Mouse (Mus musculus) stomach, embryonic 16.5 days (tissue): ENCODE results near the gene Fbxo4. TPM values are rescaled to one million over a fixed set of nuclear protein-coding genes. Genes with fewer than 3 reads are reported as not detected.

ENCODE experiments used
- ATAC-seq: fragments of 200-750 bp; cut with Nextera tagmentation; 2 replicates; pipeline ENCODE4 v1.8.0; 2017; ENCODE audit warnings: moderate number of reproducible peaks, moderate TSS enrichment; ENCODE audit not compliant: insufficient read depth, low FRiP score
- H3K27ac ChIP-seq: fragments of 300-500 bp; sonication (generic); 2 replicates; pipeline ENCODE4 v1.5.1; 2014; ENCODE audit warnings: low read length
- H3K27me3 ChIP-seq: fragments of 300-500 bp; sonication (generic); 2 replicates; pipeline ENCODE4 v1.6.1; 2014; ENCODE audit warnings: low read length, control low read depth, mixed read lengths; ENCODE audit not compliant: control insufficient read depth, insufficient read depth
- H3K36me3 ChIP-seq: fragments of 300-500 bp; sonication (generic); 2 replicates; pipeline ENCODE4 v1.6.1; 2014; ENCODE audit warnings: low read length; ENCODE audit not compliant: control insufficient read depth, insufficient read depth
- H3K4me1 ChIP-seq: fragments of 300-500 bp; sonication (generic); 2 replicates; pipeline ENCODE4 v1.6.1; 2014; ENCODE audit warnings: low read length, control low read depth, mixed read lengths; ENCODE audit not compliant: control insufficient read depth, insufficient read depth
- H3K4me2 ChIP-seq: fragments of 300-500 bp; sonication (generic); 2 replicates; pipeline ENCODE4 v1.6.1; 2014; ENCODE audit warnings: low read depth, low read length, mixed read lengths
- H3K4me3 ChIP-seq: fragments of 300-500 bp; sonication (generic); replicated peaks from 2 replicates; pipeline ENCODE4 v1.5.1; 2014; ENCODE audit warnings: mild to moderate bottlenecking, low read length
- H3K9ac ChIP-seq: fragments of 300-500 bp; sonication (generic); 2 replicates; pipeline ENCODE4 v1.6.1; 2014; ENCODE audit warnings: low read length
- H3K9me3 ChIP-seq: fragments of 300-500 bp; sonication (generic); replicated peaks from 2 replicates; pipeline ENCODE4 v1.6.1; 2016; ENCODE audit warnings: low read length, control low read depth; ENCODE audit not compliant: control insufficient read depth
- WGBS: fragments of 180-500 bp; shearing (Covaris S2); extraction: QIAGEN DNeasy Blood & Tissue Kit; methylation state at CpG from one replicate; pipeline ENCODE4 v1.1.7; 2014; 5-methylcytosine and 5-hydroxymethylcytosine counted together
- polyA plus RNA-seq: library from polyadenylated mRNA; unstranded; fragments of >200 nt; fragmentation: Nextera tagmentation; extraction: Ambion mirVana; gene quantifications from 2 replicates; pipeline ENCODE4 v1.2.1, GENCODE M21; 2015

The Fbxo4 gene
- polyA plus RNA-seq: 11.7 and 12.5 TPM in 2 replicates

DNA sequence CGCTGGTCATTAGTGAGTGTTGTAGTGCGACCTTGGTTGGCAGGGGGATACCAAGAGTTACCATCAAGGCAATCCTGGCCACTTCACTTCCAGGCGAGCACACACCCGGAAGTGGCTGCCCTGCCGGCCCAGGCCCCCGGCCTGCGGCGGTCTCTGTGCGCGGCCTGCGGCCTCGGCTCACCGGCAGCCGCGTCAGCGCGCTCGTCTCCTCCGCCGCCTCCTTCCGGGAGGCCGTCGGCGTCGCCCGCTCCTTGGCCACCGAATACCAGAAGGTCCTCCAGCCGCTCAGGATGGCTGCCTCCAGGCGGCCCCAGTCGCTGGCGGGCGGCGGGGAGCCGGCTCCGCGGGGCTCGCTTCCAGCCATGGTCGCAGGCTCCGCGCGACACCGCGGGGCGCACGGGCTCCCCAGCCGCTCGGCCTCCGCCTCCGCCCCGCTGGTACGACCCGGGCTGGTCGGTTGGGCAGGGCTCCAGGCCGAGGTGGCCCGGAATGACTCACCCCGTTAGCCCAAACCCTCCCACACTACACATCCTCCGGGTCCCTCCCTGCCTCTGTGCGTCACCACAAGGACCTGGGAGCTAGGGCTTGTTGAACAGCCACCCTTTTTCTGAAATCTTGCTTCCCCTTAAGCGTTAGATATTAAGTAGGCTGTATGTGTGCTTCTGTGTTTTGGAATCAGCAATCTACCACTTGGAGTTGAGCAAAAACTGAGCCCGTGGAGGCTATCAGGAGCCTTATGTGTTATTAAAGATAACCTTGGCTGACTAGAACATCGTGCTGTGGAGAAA lies at the start of gene Fbxo4:
Fbxo4 (minus strand) TSS at position 513 of the 788 bp plus-strand sequence.
- ATAC-seq: peak; percentile 97
- H3K9ac ChIP-seq: peak within 1 kb of the TSS; percentile 97
- no peaks in the 10 kb centered on the region for H3K9me3 ChIP-seq
- H3K27me3 ChIP-seq: no peaks in the 10 kb centered on the region
- peak within 1 kb of the TSS; percentile 71 for H3K4me3 ChIP-seq
- 0 out of 2 replicates have a peak, but pooled peaks cover 5% of the 10 kb centered on the region for H3K4me1 ChIP-seq
- peak within 1 kb of the TSS; percentile 98 for H3K27ac ChIP-seq
- peak within 1 kb of the TSS; percentile 81 for H3K4me2 ChIP-seq
- WGBS: under 1% methylated on average over 61 of the region's 61 CpGs
- no peaks in the 10 kb centered on the region; the same call in 1 of the 2 replicates for H3K36me3 ChIP-seq

DNA sequence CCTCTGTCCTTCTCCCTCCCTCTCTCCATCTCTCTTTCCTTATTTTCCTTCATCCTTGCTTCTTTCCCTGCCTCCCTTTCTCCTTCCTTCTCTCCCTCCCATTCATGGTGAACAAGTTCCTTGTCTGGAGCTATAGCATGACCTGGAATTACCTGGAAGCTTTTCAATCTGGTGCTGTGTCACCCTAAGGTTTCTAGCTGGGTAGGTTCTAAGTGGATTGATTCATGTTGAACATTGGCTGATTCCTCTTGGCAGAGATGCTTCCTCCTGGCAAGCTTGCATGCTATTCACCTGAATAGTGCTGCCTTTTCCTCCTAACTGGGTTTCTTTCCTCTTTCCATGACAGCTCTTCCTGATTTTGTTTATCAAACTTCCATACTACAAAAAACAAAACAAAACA lies 49.6 kb upstream of the Fbxo4 start:
- Histone ChIP-seq H3K27me3 (no peaks in the 10 kb centered on the region), H3K27ac (no peak overlapping the region), H3K4me3 (no peak overlapping the region), H3K4me1 (peaks cover 7% of the 10 kb centered on the region; the same call in 1 of the 2 replicates), H3K9me3 (no peaks in the 10 kb centered on the region), H3K36me3 (no peaks in the 10 kb centered on the region), H3K9ac (no peak overlapping the region), H3K4me2 (no peak overlapping the region)
- ATAC-seq: no peak

DNA sequence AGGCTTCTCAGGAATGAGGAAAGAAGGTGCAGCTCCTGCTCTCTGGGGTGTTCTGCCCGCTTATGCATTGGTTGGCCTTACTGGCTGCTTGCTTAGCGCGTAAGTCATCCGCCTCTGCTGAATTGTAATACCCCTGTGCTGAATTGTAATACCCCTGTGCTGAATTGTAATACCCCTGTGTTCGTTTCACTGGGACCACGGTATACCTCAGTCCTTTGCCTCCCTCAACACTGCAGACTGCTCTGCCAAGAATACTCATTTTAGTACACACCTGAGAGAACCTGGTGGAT lies 49.0 kb upstream of the Fbxo4 start:
- no peak for ATAC-seq
- Histone ChIP-seq H3K9ac (no peak overlapping the region), H3K27ac (no peak overlapping the region), H3K36me3 (no peaks in the 10 kb centered on the region), H3K4me3 (no peak overlapping the region), H3K27me3 (no peaks in the 10 kb centered on the region), H3K4me1 (peaks cover 7% of the 10 kb centered on the region; the same call in 1 of the 2 replicates), H3K9me3 (no peaks in the 10 kb centered on the region), H3K4me2 (peak overlapping the region; percentile 53; the same call in 1 of the 2 replicates)
- WGBS: 83% methylated on average over 6 of the region's 6 CpGs

DNA sequence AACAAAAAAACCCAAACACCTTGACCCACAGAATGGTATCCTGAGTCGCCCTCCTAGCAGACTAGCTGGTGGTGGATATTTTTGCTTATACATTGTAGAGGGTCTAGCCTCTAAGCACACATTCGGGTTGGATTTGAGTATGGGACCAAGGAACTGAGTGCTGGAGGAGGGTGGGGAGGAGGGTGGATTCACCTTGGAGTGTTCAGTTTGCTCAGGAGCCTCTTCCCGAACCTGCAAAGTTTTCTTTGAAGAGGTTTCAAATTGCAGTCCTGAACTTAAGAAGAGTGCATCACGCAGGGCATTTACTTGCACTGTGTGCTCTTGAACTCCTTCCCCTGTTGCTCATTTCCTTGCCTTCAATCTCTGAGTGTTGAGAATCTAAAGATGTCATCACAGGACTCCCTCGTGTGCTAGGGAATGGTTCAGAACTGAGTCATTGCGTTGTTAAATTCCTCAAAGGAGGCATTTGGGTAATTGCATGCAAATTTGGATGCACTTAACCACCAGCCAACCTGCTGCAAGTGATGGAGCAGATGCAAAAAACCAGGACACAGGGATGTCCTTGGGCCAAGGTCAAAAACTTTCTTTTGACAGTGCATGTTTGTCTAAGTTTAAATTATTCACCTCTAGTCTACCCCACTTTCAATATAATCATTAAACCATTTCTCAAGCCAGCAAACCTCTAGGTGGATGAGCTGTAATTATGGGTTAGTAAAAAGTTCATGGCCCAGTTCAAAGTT lies 48.5 kb upstream of the Fbxo4 start:
- Histone ChIP-seq H3K4me2 (peak overlapping the region; percentile 53), H3K9ac (peak overlapping the region; percentile 92), H3K9me3 (no peaks in the 10 kb centered on the region), H3K27ac (peak overlapping the region; percentile 98), H3K36me3 (no peaks in the 10 kb centered on the region), H3K27me3 (no peaks in the 10 kb centered on the region), H3K4me3 (peak overlapping the region; percentile 95), H3K4me1 (peaks cover 7% of the 10 kb centered on the region; the same call in 1 of the 2 replicates)
- WGBS: 7% methylated on average over 6 of the region's 6 CpGs
- no peak for ATAC-seq

DNA sequence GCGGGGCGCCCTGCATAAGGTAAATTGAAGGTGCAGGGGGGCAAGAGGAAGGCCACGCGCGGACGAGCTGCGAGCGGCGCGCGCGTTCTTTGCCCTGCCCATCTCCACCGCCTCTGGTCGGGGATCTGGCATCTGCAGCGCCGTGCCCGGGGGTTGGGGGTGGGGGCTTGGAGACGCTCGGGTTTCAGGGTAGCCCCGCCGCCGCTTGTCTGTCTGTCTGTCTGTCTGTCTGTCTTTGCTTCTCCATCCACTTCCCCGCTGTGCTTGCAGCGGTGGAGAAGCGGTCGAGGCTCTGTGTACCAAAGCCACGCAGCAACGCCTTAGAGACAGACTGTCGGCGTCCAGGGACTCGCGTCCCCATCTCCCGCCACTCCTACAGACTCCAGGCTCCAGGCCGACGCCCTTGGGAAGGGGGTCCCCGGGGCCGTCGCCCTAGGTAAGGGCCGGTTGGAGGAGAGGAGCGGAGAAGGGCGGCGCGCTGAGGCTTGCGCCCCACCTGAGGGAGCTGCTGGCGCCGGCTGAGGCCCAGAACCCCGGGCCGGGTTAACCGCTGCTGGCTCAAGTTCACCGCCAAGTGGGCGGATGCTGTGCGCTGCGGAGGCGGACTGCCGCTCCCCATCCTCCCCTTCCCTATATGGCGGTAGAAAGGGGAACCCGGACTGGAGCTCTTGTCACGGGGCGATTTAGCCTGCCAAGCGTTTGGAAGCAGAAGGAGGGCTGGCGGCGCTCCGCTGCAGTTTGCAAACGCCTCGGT lies 47.6 kb upstream of the Fbxo4 start:
- no peaks in the 10 kb centered on the region for H3K27me3 ChIP-seq
- under 1% methylated on average over 65 of the region's 65 CpGs for WGBS
- H3K27ac ChIP-seq: peak overlapping the region; percentile 98
- H3K4me3 ChIP-seq: peak overlapping the region; percentile 95
- peak; percentile 89 for ATAC-seq
- H3K9me3 ChIP-seq: no peaks in the 10 kb centered on the region
- peak overlapping the region; percentile 92 for H3K9ac ChIP-seq
- peak overlapping the region; percentile 53 for H3K4me2 ChIP-seq
- no peaks in the 10 kb centered on the region for H3K36me3 ChIP-seq
- peaks cover 7% of the 10 kb centered on the region; the same call in 1 of the 2 replicates for H3K4me1 ChIP-seq

DNA sequence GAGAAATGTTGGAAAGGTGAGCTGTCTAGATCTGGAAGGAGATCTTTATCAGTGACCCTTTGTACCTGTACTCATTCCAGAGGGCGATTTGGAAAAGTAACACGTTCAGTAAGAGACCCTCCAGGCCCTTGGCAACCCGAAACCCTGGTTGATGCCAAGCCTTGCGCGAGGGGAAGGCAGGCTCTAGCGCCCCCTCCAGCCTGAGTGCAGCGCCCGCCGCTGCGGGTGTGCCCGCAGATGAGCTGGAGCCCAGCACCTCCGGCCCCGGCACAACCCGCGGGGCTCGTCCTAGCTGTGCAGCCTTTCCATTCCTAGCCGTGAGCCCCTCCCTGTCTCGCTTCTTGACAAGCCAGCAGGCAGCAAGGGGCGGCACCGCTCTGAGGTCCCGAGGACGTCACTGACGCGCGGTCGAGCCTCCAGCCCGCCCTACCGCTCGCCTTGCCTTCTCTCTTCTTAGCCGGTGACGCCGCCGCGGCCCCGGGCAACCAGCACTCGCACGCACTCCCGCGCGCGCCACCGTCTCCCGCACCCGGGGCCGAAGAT lies 46.9 kb upstream of the Fbxo4 start, which contains the start of gene Oxct1:
Oxct1 (plus strand) TSS at position 153 of the 543 bp plus-strand sequence.
- H3K36me3 ChIP-seq: no peaks in the 10 kb centered on the region
- peak within 1 kb of the TSS; percentile 92 for H3K9ac ChIP-seq
- H3K27ac ChIP-seq: peak within 1 kb of the TSS; percentile 98
- no peaks in the 10 kb centered on the region for H3K9me3 ChIP-seq
- H3K27me3 ChIP-seq: no peaks in the 10 kb centered on the region
- peak within 1 kb of the TSS; percentile 95 for H3K4me3 ChIP-seq
- H3K4me2 ChIP-seq: peak within 1 kb of the TSS; percentile 53
- ATAC-seq: peak; percentile 96
- H3K4me1 ChIP-seq: peaks cover 7% of the 10 kb centered on the region; the same call in 1 of the 2 replicates
- WGBS: under 1% methylated on average over 45 of the region's 45 CpGs

DNA sequence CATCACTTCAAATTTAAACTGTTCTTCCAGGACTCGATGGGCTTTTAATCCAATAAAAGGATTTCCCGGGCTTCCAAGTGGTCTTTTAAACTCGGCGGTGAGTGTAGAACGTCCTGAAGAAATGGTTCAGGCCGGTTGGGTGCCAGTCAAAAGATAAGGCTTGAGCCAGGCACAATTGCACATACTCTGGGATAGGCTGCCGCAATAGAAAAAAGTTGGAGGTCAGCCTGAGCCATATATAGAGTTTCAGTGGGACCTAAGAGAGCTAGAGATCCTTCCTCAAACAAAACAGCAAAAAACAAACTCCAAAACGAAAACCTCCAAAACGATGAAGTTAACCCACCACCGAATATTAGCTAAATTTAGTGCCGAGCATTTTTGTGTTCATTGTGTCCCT lies 46.1 kb upstream of the Fbxo4 start:
- Histone ChIP-seq H3K27ac (peak overlapping the region; percentile 98), H3K9me3 (no peaks in the 10 kb centered on the region), H3K4me3 (peak overlapping the region; percentile 95; the same call in 1 of the 2 replicates), H3K36me3 (no peaks in the 10 kb centered on the region), H3K4me1 (peaks cover 7% of the 10 kb centered on the region; the same call in 1 of the 2 replicates), H3K9ac (peak overlapping the region; percentile 92; the same call in 1 of the 2 replicates), H3K27me3 (no peaks in the 10 kb centered on the region), H3K4me2 (peak overlapping the region; percentile 53)
- no peak for ATAC-seq
- 67% methylated on average over 11 of the region's 11 CpGs for WGBS

DNA sequence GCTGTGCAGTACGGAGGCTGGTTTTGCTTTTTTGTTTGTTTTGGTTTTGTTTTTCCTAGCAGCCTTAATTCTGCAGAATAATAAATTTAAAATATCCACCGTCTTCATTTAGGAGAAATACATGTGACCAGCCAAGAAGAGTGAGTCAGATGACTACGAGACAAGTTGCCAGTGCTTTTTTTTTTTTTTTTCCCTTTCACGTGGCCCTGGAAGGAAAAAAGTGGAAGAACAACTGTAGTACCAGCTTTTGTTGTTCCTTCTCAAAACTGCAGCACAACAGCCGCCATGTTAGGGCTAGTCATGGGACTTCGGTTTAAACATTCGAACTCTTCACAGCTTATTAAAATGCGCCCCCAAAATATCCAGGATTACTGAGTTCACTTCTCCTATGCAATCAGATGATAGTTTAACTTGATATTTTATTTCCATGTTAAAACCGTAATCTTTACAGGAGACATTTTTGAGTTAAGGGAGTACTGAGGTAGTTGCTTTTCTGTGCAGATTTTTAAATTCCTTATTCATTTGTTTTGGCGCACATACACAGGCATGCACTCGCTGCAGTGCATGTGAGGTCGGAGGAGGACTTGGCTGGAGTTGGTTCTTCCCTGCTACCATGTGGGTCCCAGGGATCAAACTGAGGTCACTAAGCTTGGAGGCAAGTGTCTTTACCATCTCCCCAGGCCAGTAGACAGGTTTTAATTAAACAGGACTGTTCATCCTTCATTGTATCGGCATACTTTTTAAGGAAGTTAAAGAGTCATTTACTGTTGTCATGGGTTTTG lies 45.5 kb upstream of the Fbxo4 start:
- 77% methylated on average over 13 of the region's 13 CpGs for WGBS

More for the DNA sequence above, 45.5 kb upstream of the Fbxo4 start:
- H3K27ac ChIP-seq: no peak overlapping the region
- H3K4me1 ChIP-seq: peaks cover 7% of the 10 kb centered on the region; the same call in 1 of the 2 replicates
- no peak overlapping the region for H3K9ac ChIP-seq
- H3K36me3 ChIP-seq: no peaks in the 10 kb centered on the region
- no peak for ATAC-seq
- no peak overlapping the region for H3K4me2 ChIP-seq
- no peaks in the 10 kb centered on the region for H3K27me3 ChIP-seq
- no peak overlapping the region for H3K4me3 ChIP-seq
- H3K9me3 ChIP-seq: no peaks in the 10 kb centered on the region
